Mouse (Mus musculus) T-helper 2 cell (primary cell): Measurements from ENCODE around the gene Rlbp1.

Experiments
- in situ Hi-C: fragments of 300-600 bp; cut with MboI, MseI; formaldehyde crosslinking; loops from one replicate; pipeline ENCODE4 v1.15.1; 2025; ENCODE audit warnings: high pct_unique_total_duplicates

The Rlbp1 gene

GRCm38 (mm10) chr7:79376516-79377275, 10.2 kb downstream of the Rlbp1 start:
- in situ Hi-C loops = no loop called here

- in situ Hi-C loops = no loop called here
Observed at GRCm38 (mm10) chr7:79375594-79375993, 11.3 kb downstream of the Rlbp1 start.

- in situ Hi-C loops = no loop called here
Observed at GRCm38 (mm10) chr7:79374017-79374416, 12.8 kb downstream of the Rlbp1 start.

- in situ Hi-C loops = no loop called here
Observed at GRCm38 (mm10) chr7:79371321-79371879, 15.4 kb downstream of the Rlbp1 start.

GRCm38 (mm10) chr7:79369416-79369815, 17.4 kb downstream of the Rlbp1 start:
- in situ Hi-C loops = no loop called here

GRCm38 (mm10) chr7:79368664-79369063, 18.2 kb downstream of the Rlbp1 start:
- in situ Hi-C loops = no loop called here

GRCm38 (mm10) chr7:79363370-79364043, 23.3 kb downstream of the Rlbp1 start:
- in situ Hi-C loops = no loop called here

GRCm38 (mm10) chr7:79362830-79363229, 24.0 kb downstream of the Rlbp1 start:
- in situ Hi-C loops = no loop called here

GRCm38 (mm10) chr7:79362208-79362607, 24.6 kb downstream of the Rlbp1 start:
- in situ Hi-C loops = no loop called here

- in situ Hi-C loops = no loop called here
Observed at GRCm38 (mm10) chr7:79360056-79360455, 26.8 kb downstream of the Rlbp1 start.

GRCm38 (mm10) chr7:79359183-79359435, 27.7 kb downstream of the Rlbp1 start:
- in situ Hi-C loops = no loop called here

GRCm38 (mm10) chr7:79358350-79359182, 28.3 kb downstream of the Rlbp1 start:
- in situ Hi-C loops = no loop called here

- in situ Hi-C loops = loop anchor here (5.0 kb wide), 2 partner anchors 108 to 203 kb away; partner anchors contain the start of gene Mfge8
Observed at GRCm38 (mm10) chr7:79349738-79350386, 37.0 kb downstream of the Rlbp1 start.

GRCm38 (mm10) chr7:79348816-79349215, 38.0 kb downstream of the Rlbp1 start:
- in situ Hi-C loops = loop anchor here (5.0 kb wide), 1 partner anchor 202 kb away; the partner anchor contains the start of gene Mfge8

GRCm38 (mm10) chr7:79347108-79347813, 39.6 kb downstream of the Rlbp1 start:
- in situ Hi-C loops = loop anchor here (5.0 kb wide), 1 partner anchor 200 kb away; the partner anchor contains the start of gene Mfge8

GRCm38 (mm10) chr7:79346555-79347075, 40.2 kb downstream of the Rlbp1 start:
- in situ Hi-C loops = loop anchor here (5.0 kb wide), 1 partner anchor 199 kb away; the partner anchor contains the start of gene Mfge8

- in situ Hi-C loops = loop anchor here (5.0 kb wide), 1 partner anchor 199 kb away; the partner anchor contains the start of gene Mfge8
Observed at GRCm38 (mm10) chr7:79345902-79346301, 40.9 kb downstream of the Rlbp1 start.

- in situ Hi-C loops = no loop called here
Observed at GRCm38 (mm10) chr7:79336362-79336910, 50.4 kb downstream of the Rlbp1 start.

- in situ Hi-C loops = no loop called here
Observed at GRCm38 (mm10) chr7:79333419-79333818, 53.4 kb downstream of the Rlbp1 start.

- in situ Hi-C loops = no loop called here
Observed at GRCm38 (mm10) chr7:79331197-79331596, 55.7 kb downstream of the Rlbp1 start.
